Mouse (Mus musculus) gastrocnemius, adult 8-10 months (tissue): ENCODE data around the gene Egfem1. TPM values are rescaled to one million over a fixed set of nuclear protein-coding genes. Genes with fewer than 3 reads are reported as not detected.

Source experiments
- DNase-seq, 2 experiments: peaks; one replicate each; pipeline ENCODE4 v3.0.0; 2022; ENCODE audit warnings: low spot score in 2 of 2
- total RNA-seq, 4 experiments: library from RNA; stranded (reverse); gene quantifications; 2 replicates each; pipeline ENCODE4 v1.2.4; 2022

Egfem1 gene
- total RNA-seq, 4 experiments from 2014 or later: not detected

- no peak for DNase-seq
Measured at GRCm38 (mm10) chr3:29342223-29342791, 260.5 kb downstream of the Egfem1 start.

GRCm38 (mm10) chr3:29345805-29346204, 264.0 kb downstream of the Egfem1 start:
- no peak for DNase-seq

GRCm38 (mm10) chr3:29366907-29367306, 285.1 kb downstream of the Egfem1 start:
- DNase-seq: no peak

GRCm38 (mm10) chr3:29370519-29370918, 288.7 kb downstream of the Egfem1 start:
- DNase-seq: no peak

GRCm38 (mm10) chr3:29381255-29381654, 299.4 kb downstream of the Egfem1 start:
- no peak for DNase-seq

DNA sequence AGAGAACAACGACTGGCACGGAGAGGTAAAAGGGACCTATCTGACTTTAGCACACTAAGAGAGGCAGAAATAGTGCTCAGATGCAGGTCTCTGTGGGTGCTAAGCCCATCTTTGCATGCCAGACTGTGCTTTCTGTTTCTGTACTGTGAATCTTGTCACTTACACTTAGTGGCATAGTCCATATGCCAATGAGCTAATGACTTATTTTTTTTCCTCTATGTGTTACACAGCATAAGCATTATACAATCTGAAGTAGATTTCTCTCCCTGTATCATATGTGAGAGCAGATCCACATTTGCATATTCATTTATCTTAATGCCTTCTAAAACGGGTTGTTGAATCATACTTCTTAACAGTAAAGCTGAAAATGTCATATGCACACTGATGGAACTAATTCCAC, 317.2 kb downstream of the Egfem1 start:
- DNase-seq: no peak

- DNase-seq: no peak
Measured at GRCm38 (mm10) chr3:29421634-29422033, 339.8 kb downstream of the Egfem1 start.

DNA sequence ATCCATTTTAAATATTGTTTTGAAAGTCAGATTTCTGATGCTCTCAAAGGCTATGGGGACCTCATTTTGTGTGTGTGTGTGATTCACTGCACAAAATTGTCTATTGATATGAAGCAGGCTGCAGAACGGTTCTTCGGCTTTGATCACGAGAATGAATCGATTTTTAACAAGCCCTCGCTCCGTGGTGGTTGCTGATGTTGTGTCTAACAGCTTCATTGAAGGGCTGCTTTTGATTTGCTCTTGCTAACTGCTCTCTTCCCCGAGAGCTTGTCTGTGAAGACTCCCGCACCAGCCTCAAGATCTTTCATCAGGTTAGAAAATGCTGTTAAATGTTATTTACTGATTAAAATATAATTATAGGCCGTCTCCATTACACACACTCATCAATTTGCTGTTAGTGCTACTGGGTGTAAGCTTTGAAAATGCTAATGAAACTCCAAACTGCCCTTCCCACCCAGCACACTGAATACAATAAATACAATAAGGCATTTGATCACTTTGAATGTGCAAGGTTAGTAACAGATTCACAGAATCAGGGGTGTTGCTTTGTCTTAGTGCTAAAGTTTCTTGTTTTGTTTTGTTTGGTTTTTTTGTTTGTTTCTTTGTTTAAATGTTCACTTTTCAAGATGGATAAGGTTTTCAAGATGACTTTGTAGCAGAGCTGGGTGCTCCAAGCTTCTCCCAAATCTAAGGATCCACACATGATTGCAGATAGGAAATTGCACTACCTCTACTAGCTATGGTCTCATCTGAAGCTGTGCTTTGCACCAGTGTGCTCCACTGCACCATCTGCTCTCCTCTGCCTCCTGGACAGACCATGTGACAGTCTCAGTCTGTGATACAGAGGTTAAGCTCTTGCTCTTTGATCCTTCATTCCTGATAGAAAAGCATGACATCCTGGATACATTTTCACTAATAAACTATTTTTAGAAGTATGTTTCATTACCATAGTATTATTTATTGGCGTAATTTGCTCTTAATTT, 350.6 kb downstream of the Egfem1 start:
- DNase-seq: no peak

DNA sequence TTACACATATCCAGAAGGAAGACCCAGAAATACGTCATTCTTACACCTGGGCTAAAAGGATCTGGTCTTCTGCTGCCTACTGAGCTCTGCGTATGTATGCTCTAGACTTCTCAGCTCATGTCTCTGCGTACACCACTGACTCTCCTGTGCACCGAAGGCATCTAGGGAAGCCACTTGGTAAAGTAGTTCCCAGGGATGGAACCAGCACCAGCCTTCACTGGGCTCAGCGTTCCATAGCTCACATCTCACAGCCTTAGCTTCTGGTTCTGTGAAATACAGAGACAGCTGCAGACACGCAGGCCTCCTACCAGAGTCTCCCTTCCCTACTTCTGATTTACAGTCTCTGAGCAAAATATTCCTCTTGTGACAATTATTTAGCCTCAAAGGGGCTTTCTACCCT, 361.2 kb downstream of the Egfem1 start:
- no peak for DNase-seq

- no peak for DNase-seq
Measured at GRCm38 (mm10) chr3:29444661-29445060, 362.8 kb downstream of the Egfem1 start.

DNA sequence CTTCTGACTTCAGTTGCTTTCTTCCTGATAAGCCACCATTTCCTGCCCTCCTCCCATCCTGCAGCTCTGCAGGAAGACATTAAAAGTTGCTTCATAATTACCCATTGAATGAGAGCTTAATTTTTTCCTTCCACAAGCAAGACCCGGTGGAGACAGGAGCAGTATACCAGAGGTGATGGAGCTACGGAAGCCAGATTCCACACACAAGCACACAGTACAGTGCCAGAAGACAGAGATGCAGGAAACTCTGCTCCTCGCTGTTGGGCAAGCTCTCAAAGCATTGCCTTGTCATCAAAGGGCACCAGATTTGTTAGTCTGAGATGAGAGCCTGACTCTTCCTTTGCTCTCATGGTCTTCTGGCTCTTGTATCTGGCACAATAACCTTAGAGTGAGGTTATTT, 364.3 kb downstream of the Egfem1 start:
- DNase-seq: no peak

DNA sequence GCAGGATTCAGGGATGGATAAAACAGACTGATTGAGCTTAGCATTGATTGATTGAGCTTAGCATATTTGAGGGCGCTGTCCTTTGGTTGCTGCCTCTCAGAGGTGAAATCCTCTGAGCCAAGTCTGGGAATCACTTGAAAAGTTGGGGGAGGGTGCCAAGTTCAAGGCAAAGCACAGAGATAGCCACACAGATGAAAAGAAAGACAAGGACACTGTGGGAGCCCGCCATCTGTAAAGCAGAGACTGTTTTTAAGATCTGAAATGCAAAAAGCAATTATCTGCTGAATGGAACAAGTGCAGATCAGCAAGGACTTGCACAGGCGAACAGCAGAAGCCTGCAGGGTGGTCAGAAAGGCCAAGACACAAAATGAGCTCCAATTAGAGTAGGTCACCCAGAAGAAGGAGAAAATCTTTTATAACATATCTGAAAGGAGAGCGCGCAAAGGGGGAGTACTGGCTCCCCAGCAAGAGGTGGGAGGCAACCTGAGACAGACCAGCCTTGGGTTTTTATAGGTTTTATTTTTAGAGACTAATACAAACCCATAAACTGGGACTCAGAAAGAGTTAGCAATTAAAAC, 367.1 kb downstream of the Egfem1 start:
- no peak for DNase-seq

DNA sequence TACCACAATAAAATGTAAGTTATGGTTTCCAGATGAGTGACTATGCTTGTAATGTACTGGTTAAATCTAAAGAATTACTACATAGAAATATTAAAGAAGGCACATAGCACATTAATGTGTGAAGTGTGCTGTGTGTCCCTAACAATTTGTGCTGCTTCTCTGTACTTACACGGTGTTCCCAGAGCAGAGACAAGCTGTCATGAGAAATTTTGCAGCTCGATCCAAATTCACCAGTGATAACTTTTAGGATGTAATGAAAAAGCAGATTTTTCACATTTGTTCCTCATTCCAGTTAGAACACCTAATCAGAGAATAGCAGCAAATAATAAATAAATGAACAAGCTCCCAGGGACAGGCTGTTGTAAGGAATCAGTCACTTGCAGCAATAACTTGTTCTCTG, 416.4 kb downstream of the Egfem1 start:
- no peak for DNase-seq

GRCm38 (mm10) chr3:29499188-29499587, 417.4 kb downstream of the Egfem1 start:
- no peak for DNase-seq

GRCm38 (mm10) chr3:29525298-29525962, 443.6 kb downstream of the Egfem1 start:
- DNase-seq: no peak

DNA sequence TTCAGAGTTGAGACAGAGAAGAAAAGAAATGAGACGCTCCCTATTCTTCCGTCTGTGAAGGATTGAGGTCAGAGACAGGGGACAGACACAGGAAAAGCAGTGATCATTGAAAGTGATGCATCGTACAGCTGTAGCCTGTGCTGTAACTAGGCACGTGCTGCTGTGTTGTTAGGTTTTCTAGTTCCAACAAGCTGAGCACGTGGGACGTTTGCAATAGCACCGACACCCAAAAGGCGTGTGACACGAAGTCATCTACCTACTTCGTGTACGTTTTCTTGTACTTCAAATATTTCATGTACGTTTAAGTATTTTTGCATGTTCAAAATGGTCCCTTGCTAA, 444.1 kb downstream of the Egfem1 start:
- DNase-seq: no peak

DNA sequence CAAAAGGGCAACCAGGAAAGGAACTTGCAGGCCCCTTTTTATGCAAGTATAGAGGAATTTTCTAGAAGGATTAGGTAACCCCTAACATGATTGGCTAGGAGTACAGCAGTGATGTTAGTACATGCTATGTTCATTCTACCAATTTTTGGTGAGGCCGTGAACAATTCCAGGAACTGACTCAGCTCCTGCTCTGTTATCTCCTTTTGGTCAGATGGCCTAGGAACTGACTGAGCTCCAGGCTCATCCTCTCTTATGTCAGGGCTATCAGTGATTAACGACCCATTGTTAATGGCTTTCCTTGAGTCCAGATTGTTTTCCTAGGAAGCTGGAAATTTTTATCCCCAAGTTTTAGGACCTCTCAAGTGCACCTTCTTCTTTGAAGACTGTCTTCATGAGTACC, 457.4 kb downstream of the Egfem1 start:
- DNase-seq: no peak

GRCm38 (mm10) chr3:29539902-29540301, 458.1 kb downstream of the Egfem1 start:
- DNase-seq: no peak

DNA sequence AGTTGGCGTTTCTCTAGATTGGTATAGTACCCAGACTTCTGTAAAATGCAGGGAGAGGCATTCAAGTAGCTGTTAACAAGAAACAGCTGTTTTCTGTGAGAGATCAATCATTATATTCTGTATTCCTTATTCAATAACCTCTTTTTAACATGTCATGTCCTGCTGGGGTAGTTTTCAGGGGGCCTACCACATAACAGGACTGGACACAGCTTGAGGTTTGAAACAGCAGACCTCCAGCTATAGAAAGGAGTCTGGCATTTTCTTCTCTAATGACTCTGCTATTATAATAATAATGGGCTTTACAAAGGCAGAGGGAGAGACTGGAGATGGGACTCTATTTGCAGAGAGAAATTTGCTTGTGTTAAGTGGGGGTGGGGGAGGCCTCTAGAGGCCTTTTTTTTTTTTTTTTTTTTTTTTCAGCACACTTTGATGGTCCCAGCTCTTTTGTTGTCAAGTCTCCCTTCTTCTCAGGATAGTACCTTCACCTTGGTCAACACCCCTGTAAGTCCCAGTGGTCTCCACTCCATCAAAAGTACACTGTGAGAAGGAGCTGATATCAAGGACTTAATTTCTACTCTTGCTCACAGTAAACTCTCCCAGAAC, 459.8 kb downstream of the Egfem1 start:
- DNase-seq: no peak

DNA sequence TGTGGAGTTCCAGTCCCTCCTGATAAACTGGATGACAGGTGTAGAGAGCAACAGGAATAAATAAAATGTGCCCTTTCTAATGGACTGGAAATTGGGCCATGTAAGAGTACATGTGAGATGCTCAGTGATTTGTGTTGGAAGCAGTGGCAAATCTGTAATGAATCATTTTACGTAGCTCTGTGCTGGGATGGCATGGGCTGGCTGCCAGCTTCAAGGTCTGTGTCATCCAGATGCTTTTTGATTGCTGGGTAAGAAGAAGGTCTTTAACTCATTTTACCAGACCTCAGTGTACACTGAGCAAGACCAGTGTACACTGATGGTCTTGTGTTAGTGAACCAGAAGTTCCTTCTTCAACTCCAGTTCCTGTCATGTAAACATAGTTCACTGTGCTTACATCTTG, 462.2 kb downstream of the Egfem1 start:
- no peak for DNase-seq

DNA sequence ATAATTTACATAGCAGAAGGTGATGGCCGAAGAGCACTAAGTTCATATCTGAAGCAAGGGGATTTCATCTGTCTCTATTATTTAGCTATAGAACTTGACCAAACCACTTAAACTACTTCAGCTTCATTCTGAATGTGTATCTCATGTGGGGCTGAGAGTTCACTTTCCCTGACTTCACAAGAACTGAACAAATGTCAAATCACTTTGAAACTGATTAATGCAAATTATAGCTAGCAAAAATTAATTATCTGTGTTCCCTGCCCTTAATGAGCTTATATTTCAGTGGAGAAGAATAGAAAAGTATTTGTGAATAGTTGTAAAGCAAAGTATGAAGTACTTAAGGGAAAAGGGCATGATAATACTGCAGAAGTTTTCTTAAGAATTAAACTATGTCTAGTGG, 481.3 kb downstream of the Egfem1 start:
- DNase-seq: no peak
